Mouse (Mus musculus): ENCODE data around the gene Dmpk. TPM values are rescaled to one million over a fixed set of nuclear protein-coding genes. Genes with fewer than 3 reads are reported as not detected.

Dmpk gene
- polyA plus RNA-seq, 1 experiment from 2014 or later, result 20.9 TPM

- Histone ChIP-seq H3K27me3 (ENCODE audit: insufficient read depth, low read length) (no peaks in the 10 kb centered on the region), H3K9me3 (ENCODE audit: low read depth, low read length) (no peaks in the 10 kb centered on the region), H3K27ac (ENCODE audit: low read depth) (peak overlapping the region; percentile 59; the same call in 1 of the 2 replicates), H3K4me2 (peak overlapping the region; percentile 56), H3K4me3 (ENCODE audit: low read depth, low read length) (peak overlapping the region; percentile 35), H3K4me1 (ENCODE audit: insufficient read depth) (peaks cover 9% of the 10 kb centered on the region), H3K36me3 (ENCODE audit: insufficient read depth) (peaks cover 63% of the 10 kb centered on the region), H3K9ac (peak overlapping the region; percentile 50)
- 59% methylated on average over 6 of the region's 6 CpGs for WGBS
- ATAC-seq (ENCODE audit: insufficient read depth) (0 out of 2 replicates have a peak, but pooled peaks have one; percentile 6), DNase-seq (no peak)
- no peak for TF ChIP-seq CTCF (IDR thresholded peaks at IDR 0.05; ENCODE audit: low read depth)
These were observed 675 bp downstream of the Dmpk start for GRCm38 (mm10) chr7:19084277-19084771.

DNA sequence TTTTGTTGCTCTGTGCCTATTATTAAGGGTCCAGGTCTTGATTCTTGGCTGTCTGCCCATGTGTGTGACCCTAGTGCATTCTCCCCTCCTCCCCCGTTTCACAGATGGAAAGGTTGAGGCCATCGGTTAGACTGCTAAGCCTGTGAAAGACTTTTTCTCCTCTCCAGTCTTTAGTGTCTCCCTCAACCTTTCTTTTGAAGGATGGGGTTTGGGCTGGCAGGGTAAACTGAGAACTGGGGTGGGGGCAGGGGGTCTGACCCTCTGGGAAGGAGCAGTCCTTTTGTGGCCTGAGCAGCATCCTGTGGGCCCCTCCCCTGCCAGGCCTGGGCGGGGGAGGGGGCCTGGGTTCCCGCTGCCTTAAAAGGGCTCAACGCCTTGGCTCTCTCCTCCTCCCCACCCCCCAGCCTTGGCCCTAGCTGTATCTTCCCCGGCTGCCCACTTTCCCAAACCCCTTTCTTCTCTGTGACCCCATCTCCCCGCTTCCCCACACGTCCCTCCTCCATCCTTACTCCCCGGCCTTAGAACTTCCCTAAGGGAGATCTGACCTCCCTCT is 1.3 kb downstream of the Dmpk start:
- DNase-seq (peak; percentile 26), ATAC-seq (ENCODE audit: insufficient read depth) (no peak)
- H3K4me3 ChIP-seq (ENCODE audit: low read depth, low read length), result peak overlapping the region; percentile 35
- TF ChIP-seq CTCF (IDR thresholded peaks at IDR 0.05; ENCODE audit: low read depth), result no peak
- peak overlapping the region; percentile 56 for H3K4me2 ChIP-seq
- no peaks in the 10 kb centered on the region for H3K27me3 ChIP-seq (ENCODE audit: insufficient read depth, low read length)
- peak overlapping the region; percentile 28; the same call in 1 of the 2 replicates for H3K9ac ChIP-seq
- peaks cover 9% of the 10 kb centered on the region for H3K4me1 ChIP-seq (ENCODE audit: insufficient read depth)
- peaks cover 57% of the 10 kb centered on the region for H3K36me3 ChIP-seq (ENCODE audit: insufficient read depth)
- H3K9me3 ChIP-seq (ENCODE audit: low read depth, low read length), result no peaks in the 10 kb centered on the region
- WGBS, result 17% methylated on average over 9 of the region's 9 CpGs
- H3K27ac ChIP-seq (ENCODE audit: low read depth), result peak overlapping the region; percentile 59

DNA sequence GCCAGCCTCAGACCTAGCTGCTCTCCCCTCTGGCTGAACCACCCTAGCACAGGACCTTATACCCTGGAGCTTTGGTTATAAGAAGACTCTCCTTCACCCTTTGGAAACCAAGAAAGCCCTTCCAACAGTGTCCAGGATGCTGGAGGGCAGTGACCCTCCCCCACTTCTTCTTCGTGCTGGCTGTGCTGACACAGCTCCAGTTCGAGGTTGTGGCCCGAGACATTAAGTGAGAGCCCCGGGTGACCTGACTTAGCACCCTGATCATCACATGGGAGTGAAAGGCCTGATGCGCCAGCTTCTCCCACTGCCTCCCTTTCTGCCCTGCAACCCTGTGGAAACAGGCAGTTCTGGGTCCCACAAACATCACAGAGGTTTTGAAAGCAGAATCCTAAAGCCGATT is 1.8 kb downstream of the Dmpk start:
- DNase-seq (no peak), ATAC-seq (ENCODE audit: insufficient read depth) (0 out of 2 replicates have a peak, but pooled peaks have one; percentile 5)
- Histone ChIP-seq H3K27ac (ENCODE audit: low read depth) (peak overlapping the region; percentile 59), H3K36me3 (ENCODE audit: insufficient read depth) (peaks cover 55% of the 10 kb centered on the region), H3K4me2 (peak overlapping the region; percentile 56), H3K9me3 (ENCODE audit: low read depth, low read length) (no peaks in the 10 kb centered on the region), H3K27me3 (ENCODE audit: insufficient read depth, low read length) (no peaks in the 10 kb centered on the region), H3K4me1 (ENCODE audit: insufficient read depth) (peaks cover 9% of the 10 kb centered on the region), H3K4me3 (ENCODE audit: low read depth, low read length) (peak overlapping the region; percentile 35), H3K9ac (peak overlapping the region; percentile 28; the same call in 1 of the 2 replicates)
- WGBS, result 10% methylated on average over 6 of the region's 6 CpGs
- no peak for TF ChIP-seq CTCF (IDR thresholded peaks at IDR 0.05; ENCODE audit: low read depth)

GRCm38 (mm10) chr7:19086042-19086441 is 2.4 kb downstream of the Dmpk start:
- 12% methylated on average over 14 of the region's 14 CpGs for WGBS
- no peak overlapping the region for H3K9ac ChIP-seq
- no peak for TF ChIP-seq CTCF (IDR thresholded peaks at IDR 0.05; ENCODE audit: low read depth)
- no peaks in the 10 kb centered on the region for H3K9me3 ChIP-seq (ENCODE audit: low read depth, low read length)
- H3K27ac ChIP-seq (ENCODE audit: low read depth), result no peak overlapping the region
- ATAC-seq (ENCODE audit: insufficient read depth) (0 out of 2 replicates have a peak, but pooled peaks have one; percentile 8), DNase-seq (peak; percentile 71)
- H3K36me3 ChIP-seq (ENCODE audit: insufficient read depth), result peaks cover 55% of the 10 kb centered on the region
- H3K4me3 ChIP-seq (ENCODE audit: low read depth, low read length), result peak overlapping the region; percentile 35
- peaks cover 9% of the 10 kb centered on the region for H3K4me1 ChIP-seq (ENCODE audit: insufficient read depth)
- H3K27me3 ChIP-seq (ENCODE audit: insufficient read depth, low read length), result no peaks in the 10 kb centered on the region
- peak overlapping the region; percentile 56 for H3K4me2 ChIP-seq

GRCm38 (mm10) chr7:19086760-19087159 is 3.1 kb downstream of the Dmpk start:
- no peaks in the 10 kb centered on the region for H3K9me3 ChIP-seq (ENCODE audit: low read depth, low read length)
- no peak overlapping the region for H3K4me3 ChIP-seq (ENCODE audit: low read depth, low read length)
- ATAC-seq (ENCODE audit: insufficient read depth), result no peak
- no peak overlapping the region for H3K4me2 ChIP-seq
- peaks cover 53% of the 10 kb centered on the region for H3K36me3 ChIP-seq (ENCODE audit: insufficient read depth)
- H3K27me3 ChIP-seq (ENCODE audit: insufficient read depth, low read length), result no peaks in the 10 kb centered on the region
- H3K27ac ChIP-seq (ENCODE audit: low read depth), result no peak overlapping the region
- no peak overlapping the region for H3K9ac ChIP-seq
- DNase-seq, result no peak
- no peak for TF ChIP-seq CTCF (IDR thresholded peaks at IDR 0.05; ENCODE audit: low read depth)
- WGBS, result 71% methylated on average over 18 of the region's 18 CpGs
- H3K4me1 ChIP-seq (ENCODE audit: insufficient read depth), result peaks cover 9% of the 10 kb centered on the region

DNA sequence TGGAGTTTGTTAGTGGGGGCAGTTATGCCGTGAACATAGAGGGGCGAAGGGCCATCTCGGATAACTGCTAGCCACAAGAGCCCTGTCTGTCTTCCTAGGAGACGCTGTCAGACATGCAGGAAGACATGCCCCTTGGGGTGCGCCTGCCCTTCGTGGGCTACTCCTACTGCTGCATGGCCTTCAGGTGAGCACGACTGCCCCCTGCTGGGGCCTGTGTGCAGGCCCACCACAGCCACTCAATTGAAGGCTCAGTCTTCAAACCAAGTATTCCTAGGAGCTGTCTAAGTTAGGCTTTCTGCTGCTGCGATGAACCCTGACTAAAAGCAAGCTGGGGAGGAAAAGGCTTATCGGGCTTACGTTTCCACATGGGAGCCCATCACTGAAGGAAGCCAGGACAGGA is 5.2 kb downstream of the Dmpk start:
- 39% methylated on average over 10 of the region's 10 CpGs for WGBS
- peak; percentile 88 for TF ChIP-seq CTCF (IDR thresholded peaks at IDR 0.05; ENCODE audit: low read depth)
- no peak overlapping the region for H3K4me2 ChIP-seq
- ATAC-seq (ENCODE audit: insufficient read depth) (no peak), DNase-seq (peak; percentile 81)
- H3K4me1 ChIP-seq (ENCODE audit: insufficient read depth), result peaks cover 9% of the 10 kb centered on the region
- H3K27me3 ChIP-seq (ENCODE audit: insufficient read depth, low read length), result no peaks in the 10 kb centered on the region
- no peak overlapping the region for H3K27ac ChIP-seq (ENCODE audit: low read depth)
- H3K9me3 ChIP-seq (ENCODE audit: low read depth, low read length), result no peaks in the 10 kb centered on the region
- no peak overlapping the region for H3K9ac ChIP-seq
- no peak overlapping the region for H3K4me3 ChIP-seq (ENCODE audit: low read depth, low read length)
- H3K36me3 ChIP-seq (ENCODE audit: insufficient read depth), result peaks cover 38% of the 10 kb centered on the region

GRCm38 (mm10) chr7:19091913-19092312 is 8.3 kb downstream of the Dmpk start:
- no peak overlapping the region for H3K27ac ChIP-seq (ENCODE audit: low read depth)

More at GRCm38 (mm10) chr7:19091913-19092312, 8.3 kb downstream of the Dmpk start:
- no peak for TF ChIP-seq CTCF (IDR thresholded peaks at IDR 0.05; ENCODE audit: low read depth)
- ATAC-seq (ENCODE audit: insufficient read depth), result no peak
- Histone ChIP-seq H3K9ac (no peak overlapping the region), H3K4me1 (ENCODE audit: insufficient read depth) (peaks cover 8% of the 10 kb centered on the region), H3K4me3 (ENCODE audit: low read depth, low read length) (no peak overlapping the region), H3K9me3 (ENCODE audit: low read depth, low read length) (no peaks in the 10 kb centered on the region), H3K4me2 (peak overlapping the region; percentile 10), H3K36me3 (ENCODE audit: insufficient read depth) (peaks cover 37% of the 10 kb centered on the region), H3K27me3 (ENCODE audit: insufficient read depth, low read length) (no peaks in the 10 kb centered on the region)
- 49% methylated on average over 16 of the region's 17 CpGs for WGBS
- DNase-seq, result no peak
